Mouse (Mus musculus): ENCODE measurements at regions not wholly inside any gene's neighbourhood (a gene's known extent, or its start where the extent isn't known, plus 50 kb on each side); places are given as distances from the start of the nearest gene placed in this dataset.
A peak's percentile ranks its signal among the peaks of the same experiment; 100 is the strongest.

DNA sequence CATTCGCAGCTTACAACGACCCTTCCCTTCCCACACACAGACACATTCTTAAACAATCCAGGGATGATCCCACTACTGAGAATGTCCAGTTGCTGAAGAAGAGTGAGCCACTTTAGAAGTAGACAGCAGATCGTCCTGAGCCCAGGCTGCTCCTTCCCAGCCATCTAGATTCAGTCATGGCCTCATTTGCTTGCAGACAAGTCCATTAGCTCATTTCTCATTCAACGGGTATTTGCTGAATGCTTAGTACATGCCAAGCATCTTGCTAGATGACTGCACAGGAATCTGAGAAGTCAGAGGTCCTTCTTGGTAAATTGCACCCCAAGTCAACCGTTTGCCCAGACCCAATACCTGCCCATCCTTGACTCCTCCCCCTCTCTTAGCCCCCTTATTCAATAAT is 57.8 kb downstream of the Ier5 start:
- DNase-seq (ENCODE audit: low read depth, low spot score): no peak

DNA sequence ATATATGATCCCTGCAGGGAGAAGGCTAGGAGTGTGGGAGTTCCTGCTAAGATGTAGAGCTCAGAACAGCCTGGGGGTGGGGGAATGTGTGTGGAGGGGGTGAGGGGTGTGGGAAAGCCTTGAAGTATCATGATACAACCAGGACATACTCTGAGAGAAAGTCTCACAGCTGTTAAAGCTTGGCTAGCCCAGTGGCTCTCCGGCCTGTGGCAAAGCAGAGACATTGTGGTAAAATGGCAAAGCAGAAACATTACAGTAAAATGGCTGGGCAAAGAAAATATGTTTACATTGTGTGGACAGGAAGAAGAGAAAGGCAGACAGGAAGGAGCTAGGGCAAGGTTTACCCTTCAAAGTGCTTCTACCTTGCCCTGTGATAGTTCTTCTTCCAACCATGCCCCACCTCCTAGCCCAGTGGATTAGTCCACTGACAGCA is 58.5 kb downstream of the Ier5 start:
- no peak for DNase-seq (ENCODE audit: low read depth, low spot score)

DNA sequence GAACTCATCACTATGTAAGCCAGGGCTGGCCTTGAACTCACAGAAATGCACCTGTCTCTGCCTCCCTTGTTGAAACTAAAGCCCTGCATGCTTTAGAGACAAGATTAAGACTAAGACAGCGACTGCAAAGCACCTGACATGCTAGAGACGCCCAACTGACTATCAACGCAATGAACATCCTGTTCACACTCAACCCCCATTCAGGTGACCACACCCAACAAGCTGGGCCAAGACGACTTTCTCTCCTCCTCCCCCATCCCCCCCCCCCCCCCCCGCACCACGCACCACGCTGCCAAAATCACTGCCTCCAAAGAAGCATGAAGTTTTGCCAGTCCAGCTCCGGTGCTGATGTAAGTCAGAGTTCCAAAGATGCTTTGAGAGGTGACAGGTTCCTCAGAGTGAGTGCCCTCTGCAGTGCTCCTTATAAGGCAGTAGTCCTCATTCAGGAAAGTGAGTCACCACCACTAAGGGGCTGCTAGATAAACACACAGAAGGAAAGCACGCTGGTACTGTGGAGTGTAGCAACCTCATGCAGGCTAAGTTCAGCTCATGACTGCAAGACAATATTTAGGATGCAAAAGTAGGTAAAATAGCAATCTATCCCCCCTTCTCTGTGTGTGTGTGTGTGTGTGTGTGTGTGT is 59.2 kb downstream of the Ier5 start:
- DNase-seq (ENCODE audit: low read depth, low spot score): no peak

DNA sequence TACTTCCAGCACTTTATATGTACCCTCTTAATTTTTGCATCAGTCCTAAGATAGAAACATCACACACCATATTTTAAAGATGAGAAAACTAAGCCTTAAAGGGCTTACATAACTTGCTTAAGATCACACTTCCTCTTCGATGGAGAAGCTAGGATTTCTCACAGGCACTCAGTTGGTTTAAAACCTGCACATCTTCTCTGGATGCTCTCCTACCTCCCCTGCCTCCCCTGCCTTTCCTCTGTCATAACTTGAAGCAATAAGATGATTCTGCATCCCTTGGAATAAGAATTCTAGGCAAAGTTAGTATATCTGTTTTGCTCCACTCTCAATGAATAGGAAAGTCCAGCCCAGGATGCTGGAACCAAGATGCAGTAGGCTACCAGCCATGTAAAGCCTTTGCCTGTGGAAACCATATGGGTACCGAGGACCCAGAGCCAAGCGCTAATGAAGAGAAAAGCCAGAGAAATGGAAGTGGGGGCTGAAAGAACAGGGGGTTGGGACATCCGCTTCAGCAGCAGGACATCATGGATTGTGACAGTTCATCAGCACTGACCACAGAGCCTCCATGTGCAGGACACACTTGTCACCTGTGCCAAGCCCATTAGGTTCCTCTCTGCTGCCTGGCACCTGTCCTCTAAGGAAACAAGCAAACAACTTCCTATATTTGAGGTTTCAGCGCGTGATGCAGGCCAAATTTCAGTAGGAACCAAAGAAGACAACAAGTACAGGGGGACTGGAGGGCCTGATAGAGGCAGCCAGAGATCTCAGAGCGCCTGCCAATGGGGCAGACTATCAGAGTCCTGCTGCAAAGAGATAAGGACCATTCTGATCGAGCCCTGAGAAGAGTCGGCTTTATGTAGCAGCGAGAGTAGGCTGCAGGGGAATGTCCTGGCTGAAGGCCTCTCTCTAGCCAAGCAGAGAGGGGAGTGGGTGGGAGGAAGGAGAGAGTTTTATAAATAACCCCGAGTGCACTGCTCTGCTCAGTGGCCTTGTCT is 60.5 kb downstream of the Ier5 start:
- DNase-seq (ENCODE audit: low read depth, low spot score): no peak

DNA sequence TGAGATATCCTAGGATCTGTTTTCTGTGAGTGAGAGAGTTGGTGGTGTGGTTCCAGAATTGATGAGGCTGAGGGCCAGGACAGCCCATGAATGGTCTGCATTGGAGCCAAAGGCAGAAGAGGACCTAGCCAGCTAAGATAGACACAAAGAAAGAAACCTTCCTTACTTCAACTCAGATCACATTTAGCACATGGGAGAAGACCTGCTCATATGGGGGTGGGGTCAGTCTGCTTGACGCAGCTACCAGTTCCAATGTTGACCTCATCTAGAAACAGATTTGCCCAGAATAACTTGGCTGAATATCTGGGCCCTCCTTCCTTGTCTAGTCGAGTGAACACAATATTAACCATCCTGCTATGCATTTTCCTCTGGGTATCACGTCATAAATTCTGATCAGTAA is 62.0 kb downstream of the Ier5 start:
- no peak for DNase-seq (ENCODE audit: low read depth, low spot score)

DNA sequence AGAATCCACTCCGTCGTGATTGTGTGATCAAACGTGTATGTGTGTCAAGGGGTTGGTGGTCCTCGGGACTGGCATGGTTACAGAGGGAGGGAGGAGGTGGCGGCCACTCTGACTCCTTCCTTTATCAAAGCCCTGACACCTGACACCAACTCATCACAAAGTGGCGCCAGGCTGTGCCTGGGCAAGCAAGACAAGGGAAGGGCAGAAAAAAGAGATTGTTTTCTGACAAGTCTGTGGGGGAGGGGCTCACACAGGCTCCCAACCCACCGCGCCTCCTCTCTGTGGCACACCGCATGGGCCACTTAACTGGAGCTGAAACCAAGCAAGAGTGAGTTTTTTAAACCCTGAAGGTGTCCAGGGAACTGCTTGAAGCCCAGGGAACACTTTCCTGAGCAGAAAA is 68.5 kb downstream of the Ier5 start:
- no peak for DNase-seq (ENCODE audit: low read depth, low spot score)

DNA sequence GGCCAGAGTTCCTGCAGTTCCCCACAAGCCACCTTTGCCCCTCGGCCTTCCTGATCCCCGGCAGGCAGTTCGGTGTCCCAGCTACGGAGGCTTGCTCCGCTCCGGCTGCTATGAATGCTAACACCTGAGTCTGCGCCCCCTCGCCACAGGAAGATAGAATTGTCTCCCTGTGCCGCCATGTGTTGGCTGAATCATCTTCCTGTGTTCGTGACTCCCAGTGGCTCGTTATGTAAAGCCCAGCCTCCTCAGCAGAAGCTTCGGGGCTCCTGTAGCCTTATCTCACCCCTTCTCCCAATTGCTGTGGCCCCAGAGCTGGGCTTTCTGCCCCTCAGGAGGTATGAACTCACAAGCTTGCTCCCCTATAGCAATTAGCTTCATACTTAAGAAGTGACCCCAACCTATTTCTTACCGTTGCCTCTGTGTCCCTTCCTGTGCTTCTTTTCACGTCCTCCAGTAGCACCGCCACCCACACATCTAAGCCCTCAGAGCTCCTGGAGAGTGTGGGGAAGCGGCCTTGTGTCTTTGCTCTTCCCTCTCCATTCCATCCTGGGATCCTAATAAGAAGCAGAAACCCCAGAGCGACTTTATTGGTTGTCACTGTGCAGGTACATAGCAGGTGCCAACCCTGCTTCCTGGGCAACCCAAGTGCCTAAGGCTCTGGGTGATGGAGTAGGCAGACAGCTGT is 70.1 kb downstream of the Ier5 start:
- DNase-seq (ENCODE audit: low read depth, low spot score): no peak

DNA sequence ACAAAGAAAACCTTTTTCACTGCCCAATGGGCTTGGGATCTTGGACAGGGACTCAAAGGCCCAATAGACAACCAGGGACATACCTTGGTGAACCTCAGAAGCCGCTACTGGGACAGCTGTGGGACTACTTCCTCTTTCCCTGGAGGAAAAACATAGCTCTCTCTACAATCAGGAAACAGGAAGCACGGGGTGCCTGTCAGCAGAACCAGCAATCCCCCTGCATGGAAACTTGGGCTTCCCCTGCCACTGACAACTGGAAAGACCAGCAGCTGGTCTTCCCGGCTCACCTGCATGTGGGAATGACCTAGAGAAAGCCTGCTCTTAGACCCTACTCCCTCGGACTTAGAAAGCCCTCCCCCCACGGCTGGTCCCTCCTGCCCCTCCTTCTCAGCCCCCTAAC is 70.7 kb downstream of the Ier5 start:
- DNase-seq (ENCODE audit: low read depth, low spot score): no peak

DNA sequence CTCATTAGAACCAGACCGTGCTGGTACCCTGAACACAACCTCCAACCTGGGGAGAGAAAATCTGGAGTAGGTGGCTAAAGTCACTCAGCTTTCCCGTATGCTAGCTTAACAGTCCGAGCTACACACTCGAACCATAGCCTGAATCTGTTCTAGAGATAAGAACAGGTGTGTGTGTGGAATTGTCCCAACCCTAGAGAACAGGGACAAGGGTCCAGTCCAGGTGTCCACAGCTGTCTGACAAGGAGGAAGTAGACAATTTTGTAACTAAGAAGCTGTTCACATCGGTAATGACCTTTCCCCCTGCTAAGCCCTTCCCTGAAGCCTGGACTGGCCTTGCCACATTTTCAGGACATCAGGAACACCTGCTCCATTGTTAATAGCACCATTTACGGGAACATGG is 71.3 kb downstream of the Ier5 start:
- no peak for DNase-seq (ENCODE audit: low read depth, low spot score)

DNA sequence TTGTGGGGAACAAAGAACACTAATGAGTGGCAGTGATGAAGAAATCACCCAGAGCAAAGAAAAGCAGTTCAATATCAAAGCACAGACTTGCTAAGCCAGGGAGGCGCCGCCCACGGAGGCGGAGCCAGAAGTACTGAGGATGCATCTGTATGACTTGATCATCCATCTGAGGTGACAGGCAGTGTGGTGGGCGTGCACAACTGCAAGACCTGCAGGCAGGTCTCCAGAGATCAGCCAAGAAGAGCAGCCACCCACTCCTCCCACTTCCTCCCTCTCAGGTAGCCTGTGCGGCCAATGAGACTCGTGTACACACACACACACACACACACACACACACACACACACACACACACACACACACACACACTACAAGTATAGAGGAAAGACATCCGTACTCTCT is 71.9 kb downstream of the Ier5 start:
- DNase-seq (ENCODE audit: low read depth, low spot score): peak; percentile 70

DNA sequence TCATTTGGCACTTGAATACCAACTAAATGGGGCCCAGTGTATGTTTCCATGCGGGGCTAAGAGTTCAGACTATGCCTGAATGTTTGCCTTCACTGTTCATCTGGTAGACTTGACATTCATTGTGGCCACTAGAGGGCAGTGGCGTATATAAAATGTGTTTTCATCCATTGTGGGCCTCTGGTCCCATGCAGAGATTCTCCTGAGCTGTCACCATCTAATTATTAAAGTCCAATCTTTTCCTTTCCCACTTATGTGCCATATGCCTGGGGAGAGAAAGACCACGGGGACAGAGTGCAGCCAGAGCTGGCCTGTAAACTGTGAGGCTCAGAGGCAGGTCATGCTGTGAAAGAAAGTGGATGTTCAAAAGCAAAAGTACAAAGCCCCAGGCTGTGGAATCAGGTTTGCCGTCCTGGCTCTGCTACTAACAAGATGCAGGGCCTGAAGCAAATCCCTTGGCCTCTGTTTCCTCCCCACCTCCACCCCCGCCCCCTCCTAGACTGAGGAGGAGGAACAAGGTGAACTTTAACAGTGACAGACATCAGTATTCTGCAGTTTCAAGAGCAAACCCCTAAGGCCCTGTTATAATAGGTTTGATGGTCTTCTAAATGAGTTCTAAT is 73.5 kb downstream of the Ier5 start:
- peak; percentile 86 for DNase-seq (ENCODE audit: low read depth, low spot score)

DNA sequence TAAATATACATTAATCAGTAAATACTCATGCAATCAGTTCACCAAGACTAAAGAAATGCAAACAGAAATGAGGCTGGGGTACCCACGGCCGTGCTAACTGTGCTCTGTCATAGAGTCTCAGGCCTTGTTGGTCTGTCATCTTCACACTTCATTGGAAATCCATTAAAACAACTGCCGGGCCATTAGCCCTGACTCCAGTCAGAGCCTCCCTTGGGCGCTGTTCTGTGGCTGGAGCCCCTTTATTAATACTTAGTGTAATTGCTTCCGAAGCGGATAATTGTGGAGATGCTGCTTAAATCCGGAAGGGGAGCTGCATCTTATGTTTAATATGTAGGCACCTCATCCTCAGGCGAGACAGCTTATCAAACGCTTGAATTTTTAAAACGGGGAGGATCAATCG is 76.1 kb downstream of the Ier5 start:
- DNase-seq (ENCODE audit: low read depth, low spot score): no peak

DNA sequence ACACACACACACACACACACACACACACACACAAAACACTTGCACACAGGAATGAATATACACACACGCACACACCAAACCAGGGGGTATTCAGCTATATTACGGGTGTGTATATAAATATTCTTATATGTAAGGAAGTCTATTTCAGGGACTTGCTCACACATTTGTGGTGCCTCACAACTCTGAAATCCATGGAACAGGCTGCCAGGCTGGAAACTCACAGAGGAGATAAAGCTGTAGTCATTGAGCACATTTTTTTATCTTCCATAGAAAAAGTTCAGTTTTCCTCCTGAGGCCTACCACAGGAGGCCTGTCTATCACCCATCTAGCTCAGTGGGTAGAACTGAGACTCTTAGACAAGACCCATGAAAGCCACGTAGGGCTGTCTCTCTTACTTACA is 83.8 kb downstream of the Ier5 start:
- DNase-seq (ENCODE audit: low read depth, low spot score): no peak

DNA sequence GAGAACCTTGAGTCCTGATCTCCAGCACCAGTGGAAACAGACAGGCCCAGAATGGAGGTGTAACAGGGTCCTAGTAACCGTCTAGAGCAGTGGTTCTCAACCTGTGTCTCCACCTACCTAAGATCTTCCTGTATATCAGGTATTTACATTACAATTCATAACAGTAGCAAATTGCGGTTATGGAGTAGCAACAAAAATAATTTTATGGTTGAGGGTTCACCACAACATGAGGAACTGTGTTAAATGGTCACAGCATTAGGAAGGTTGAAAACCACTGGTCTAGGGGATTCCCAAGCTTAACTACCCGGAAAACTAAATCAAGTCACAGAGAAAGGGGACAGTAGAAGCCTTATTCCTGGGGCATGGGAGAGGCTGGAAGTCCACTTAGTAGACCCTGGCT is 84.5 kb downstream of the Ier5 start:
- no peak for DNase-seq (ENCODE audit: low read depth, low spot score)

DNA sequence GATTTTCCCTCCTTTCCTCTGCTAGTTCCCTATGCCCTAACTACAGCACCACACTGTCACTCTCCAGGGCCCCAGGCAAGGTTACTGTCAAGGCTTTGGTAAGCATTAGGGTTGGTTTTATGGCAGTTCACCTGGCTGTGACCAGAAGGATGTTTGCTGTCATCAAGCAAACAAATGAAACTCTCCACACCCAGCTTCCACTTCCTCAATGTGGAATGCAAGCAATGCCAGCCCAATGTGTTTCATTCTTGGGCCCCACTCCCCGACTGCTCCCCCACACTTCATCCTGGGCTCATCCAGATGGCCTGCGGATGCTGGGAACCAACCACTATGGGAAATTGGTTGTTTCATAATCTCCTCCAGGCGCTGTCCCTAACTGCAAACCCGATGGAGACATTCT is 85.7 kb downstream of the Ier5 start:
- no peak for DNase-seq (ENCODE audit: low read depth, low spot score)

DNA sequence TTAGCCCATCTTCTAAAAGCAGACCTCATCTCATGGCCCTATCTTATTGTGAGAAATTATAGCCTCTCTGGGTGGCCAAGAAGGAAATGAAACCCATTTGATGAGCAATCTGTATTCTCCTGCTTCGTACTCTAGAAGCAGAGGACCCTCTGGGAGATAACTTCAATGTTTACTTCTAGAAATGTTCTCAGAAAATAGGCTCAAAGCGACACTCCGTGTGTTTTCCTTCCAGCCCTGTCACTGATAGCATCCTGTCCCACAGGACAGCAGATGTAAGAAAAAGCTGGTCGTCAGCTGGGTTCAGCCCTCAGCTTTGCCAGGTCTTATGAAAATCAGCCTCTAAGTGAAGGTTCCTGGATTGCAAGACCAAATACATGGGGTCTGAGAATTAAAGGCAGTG is 86.1 kb downstream of the Ier5 start:
- DNase-seq (ENCODE audit: low read depth, low spot score): no peak

DNA sequence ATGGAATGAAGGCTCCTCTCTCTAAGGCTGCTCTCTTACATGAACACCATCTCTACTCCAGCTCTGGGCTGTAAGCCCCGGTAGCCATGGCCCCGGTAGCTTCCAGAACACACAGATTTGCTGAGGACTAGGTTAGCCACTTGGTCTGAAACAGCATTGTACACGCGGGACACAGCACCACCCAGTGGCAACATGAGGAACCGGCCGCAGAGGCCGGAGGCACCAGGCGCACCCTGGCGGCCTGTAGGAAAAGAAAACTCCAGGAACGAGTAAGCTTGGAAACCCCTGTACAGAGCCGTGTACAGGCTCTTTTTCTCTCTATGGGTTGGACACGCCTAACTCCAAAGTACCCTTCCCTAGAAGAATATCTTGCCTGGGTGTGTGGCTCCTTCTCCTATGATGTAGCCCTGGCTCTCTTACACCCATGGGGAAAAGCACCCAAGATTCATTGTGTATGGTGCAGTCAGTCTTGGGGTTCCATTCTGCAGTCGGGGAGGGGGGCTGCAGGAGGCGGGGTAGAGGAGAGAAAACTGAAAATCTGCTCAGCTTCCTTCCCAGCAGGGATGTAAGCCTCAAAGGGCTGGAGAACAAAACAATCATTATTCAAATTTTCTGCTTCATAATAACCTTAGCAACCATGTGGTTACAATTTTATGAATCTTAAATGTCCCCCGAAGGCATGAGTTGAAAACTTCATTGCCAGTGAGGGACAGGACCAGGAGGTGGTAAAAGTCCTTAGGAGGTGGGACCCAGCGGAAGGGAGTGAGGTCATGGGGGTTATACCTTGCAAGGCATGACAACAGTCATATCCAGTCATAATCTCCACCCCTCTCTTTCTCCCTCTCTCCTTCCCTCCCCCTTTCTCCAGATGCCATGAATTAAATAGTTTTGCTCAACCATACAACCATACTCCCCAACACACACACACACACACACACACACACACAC is 92.6 kb downstream of the Ier5 start:
- DNase-seq (ENCODE audit: low read depth, low spot score): peak; percentile 93

DNA sequence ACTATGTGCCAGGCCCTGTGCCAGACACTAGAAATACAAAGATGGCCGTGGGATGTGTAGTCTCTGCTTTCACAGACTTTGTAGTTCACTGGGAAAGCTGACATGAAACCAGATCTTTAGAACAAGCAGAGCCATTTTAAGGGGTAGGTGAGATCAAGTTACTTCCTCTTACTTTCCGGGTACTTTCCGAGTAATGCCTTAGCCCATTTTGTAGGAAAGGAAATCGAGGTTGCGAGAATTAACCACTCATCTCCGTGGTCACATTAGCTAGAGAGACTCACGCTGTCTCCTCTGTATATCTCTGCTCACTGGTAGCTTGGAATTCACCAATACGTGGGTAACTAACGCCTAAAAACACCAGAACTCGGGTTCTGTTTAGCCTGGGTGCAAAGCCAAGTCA is 93.3 kb downstream of the Ier5 start:
- no peak for DNase-seq (ENCODE audit: low read depth, low spot score)

DNA sequence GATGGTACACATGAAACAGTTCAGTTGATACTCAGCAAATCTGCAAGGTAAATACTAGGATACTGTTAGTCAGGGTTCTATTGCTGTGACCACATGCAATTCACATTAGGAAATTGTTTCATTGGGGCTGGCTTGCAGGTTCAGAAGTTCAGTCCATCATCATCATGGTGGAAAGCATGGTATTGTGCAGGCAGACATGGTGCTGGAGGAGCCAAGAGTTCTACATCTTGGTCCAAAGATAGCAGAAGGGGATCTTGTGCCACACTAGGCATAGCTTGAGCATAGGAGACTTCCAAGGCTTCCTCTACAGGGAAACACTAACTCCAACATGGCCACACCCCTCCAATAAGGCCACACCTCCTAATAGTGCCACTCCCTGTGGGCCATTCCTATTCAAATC is 99.1 kb downstream of the Ier5 start:
- DNase-seq (ENCODE audit: low read depth, low spot score): no peak

DNA sequence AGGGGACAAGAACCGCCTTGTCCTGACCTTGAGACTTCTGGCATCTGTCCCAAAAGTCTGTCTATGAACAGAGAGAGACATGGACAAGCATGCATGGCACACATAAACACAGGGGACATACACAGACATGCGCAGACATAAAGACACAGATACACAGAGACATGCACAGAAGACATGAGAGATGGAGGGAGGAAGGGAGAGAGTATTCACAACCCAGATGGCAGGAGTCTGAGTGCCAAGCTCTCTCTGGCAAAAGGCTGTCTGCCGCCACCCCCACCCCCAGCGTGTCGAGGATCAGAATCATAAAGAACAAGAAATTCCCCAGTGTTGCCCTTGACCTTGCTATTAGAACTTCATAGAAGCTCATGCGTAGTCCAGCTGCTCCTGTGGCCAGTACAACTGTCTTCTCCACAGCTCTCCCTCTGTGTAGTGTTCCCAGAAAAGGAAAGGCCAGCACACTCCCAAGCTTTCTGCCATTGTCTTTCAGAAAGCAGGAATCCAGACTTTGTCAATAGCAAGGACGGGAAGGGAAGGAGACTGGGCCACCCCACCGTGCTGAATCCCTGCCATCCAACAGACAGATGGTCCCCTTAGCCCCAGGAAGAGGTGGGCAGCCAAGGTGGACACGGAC is 99.8 kb downstream of the Ier5 start:
- no peak for DNase-seq (ENCODE audit: low read depth, low spot score)
